Mouse (Mus musculus): ENCODE results near the gene Tbr1. TPM values are rescaled to one million over a fixed set of nuclear protein-coding genes. Genes with fewer than 3 reads are reported as not detected.

Gene Tbr1
- polyA plus RNA-seq (2012; rRNA removed), result 0.70 and 0.74 TPM in 2 replicates
- polyA plus RNA-seq (2014; fragmentation: Nextera tagmentation; extraction: Ambion mirVana), result 0.23 and 0.36 TPM in 2 replicates

GRCm38 (mm10) chr2:61802656-61803251 is at the start of gene Tbr1:
Gene Tbr1 (plus strand): TSS chr2:61802930.
- no peak within 1 kb of the TSS for H3K27ac ChIP-seq (replicated peaks; ENCODE audit: low read depth, low read length)
- DNase-seq (ENCODE audit: low spot score), result no peak
- no peak within 1 kb of the TSS for H3K4me3 ChIP-seq (replicated peaks; ENCODE audit: low read length)
- no peak within 1 kb of the TSS for H3K9ac ChIP-seq (ENCODE audit: low read depth, low read length, severe bottlenecking)
- no peaks in the 10 kb centered on the region for H3K9me3 ChIP-seq (ENCODE audit: control insufficient read depth, low read length)
- no peaks in the 10 kb centered on the region for H3K36me3 ChIP-seq (ENCODE audit: control insufficient read depth, insufficient read depth, low read length)
- H3K4me2 ChIP-seq (replicated peaks; ENCODE audit: low read depth, low read length, severe bottlenecking), result no peak within 1 kb of the TSS
- ATAC-seq (ENCODE audit: low FRiP score, low read depth), result peak; percentile 24; the same call in 1 of the 2 replicates
- WGBS, result 5% methylated on average over 11 of the region's 11 CpGs
- H3K27me3 ChIP-seq (ENCODE audit: control insufficient read depth, insufficient read depth, low read length), result peaks cover 50% of the 10 kb centered on the region
- H3K4me1 ChIP-seq (ENCODE audit: control insufficient read depth, insufficient read depth, low read length), result peaks cover 10% of the 10 kb centered on the region
- TF ChIP-seq POLR2A (IDR thresholded peaks at IDR 0.05; ENCODE audit: borderline replicate concordance, extremely low read depth, insufficient read depth, insufficient read length), result no peak

- ATAC-seq (ENCODE audit: low FRiP score, low read depth), result no peak
- no peak overlapping the region for H3K9ac ChIP-seq (ENCODE audit: low read depth, low read length, severe bottlenecking)
- no peaks in the 10 kb centered on the region for H3K4me1 ChIP-seq (ENCODE audit: control insufficient read depth, insufficient read depth, low read length)
- no peak for TF ChIP-seq POLR2A (IDR thresholded peaks at IDR 0.05; ENCODE audit: borderline replicate concordance, extremely low read depth, insufficient read depth, insufficient read length)
- H3K27ac ChIP-seq (replicated peaks; ENCODE audit: low read depth, low read length), result no peak overlapping the region
- H3K4me3 ChIP-seq (replicated peaks; ENCODE audit: low read length), result no peak overlapping the region
- no peaks in the 10 kb centered on the region for H3K27me3 ChIP-seq (ENCODE audit: control insufficient read depth, insufficient read depth, low read length)
- H3K9me3 ChIP-seq (ENCODE audit: control insufficient read depth, low read length), result no peaks in the 10 kb centered on the region
- DNase-seq (ENCODE audit: low spot score), result no peak
- no peaks in the 10 kb centered on the region for H3K36me3 ChIP-seq (ENCODE audit: control insufficient read depth, insufficient read depth, low read length)
- no peak overlapping the region for H3K4me2 ChIP-seq (replicated peaks; ENCODE audit: low read depth, low read length, severe bottlenecking)
Measured at GRCm38 (mm10) chr2:61754989-61755388, 47.7 kb upstream of the Tbr1 start.

- no peak for TF ChIP-seq POLR2A (IDR thresholded peaks at IDR 0.05; ENCODE audit: borderline replicate concordance, extremely low read depth, insufficient read depth, insufficient read length)
- no peaks in the 10 kb centered on the region for H3K4me1 ChIP-seq (ENCODE audit: control insufficient read depth, insufficient read depth, low read length)
- no peak overlapping the region for H3K4me2 ChIP-seq (replicated peaks; ENCODE audit: low read depth, low read length, severe bottlenecking)
- no peak overlapping the region for H3K9ac ChIP-seq (ENCODE audit: low read depth, low read length, severe bottlenecking)
- H3K4me3 ChIP-seq (replicated peaks; ENCODE audit: low read length), result no peak overlapping the region
- no peaks in the 10 kb centered on the region for H3K9me3 ChIP-seq (ENCODE audit: control insufficient read depth, low read length)
- no peak for ATAC-seq (ENCODE audit: low FRiP score, low read depth)
- no peak overlapping the region for H3K27ac ChIP-seq (replicated peaks; ENCODE audit: low read depth, low read length)
- no peak for DNase-seq (ENCODE audit: low spot score)
- H3K36me3 ChIP-seq (ENCODE audit: control insufficient read depth, insufficient read depth, low read length), result no peaks in the 10 kb centered on the region
- H3K27me3 ChIP-seq (ENCODE audit: control insufficient read depth, insufficient read depth, low read length), result no peaks in the 10 kb centered on the region
- 85% methylated on average over 5 of the region's 5 CpGs for WGBS
Measured at GRCm38 (mm10) chr2:61759234-61759855, 43.4 kb upstream of the Tbr1 start.

GRCm38 (mm10) chr2:61760044-61760443 is 42.7 kb upstream of the Tbr1 start:
- no peaks in the 10 kb centered on the region for H3K36me3 ChIP-seq (ENCODE audit: control insufficient read depth, insufficient read depth, low read length)
- ATAC-seq (ENCODE audit: low FRiP score, low read depth), result no peak
- H3K4me2 ChIP-seq (replicated peaks; ENCODE audit: low read depth, low read length, severe bottlenecking), result no peak overlapping the region
- H3K9me3 ChIP-seq (ENCODE audit: control insufficient read depth, low read length), result no peaks in the 10 kb centered on the region
- no peak overlapping the region for H3K4me3 ChIP-seq (replicated peaks; ENCODE audit: low read length)
- H3K9ac ChIP-seq (ENCODE audit: low read depth, low read length, severe bottlenecking), result no peak overlapping the region
- H3K27me3 ChIP-seq (ENCODE audit: control insufficient read depth, insufficient read depth, low read length), result no peaks in the 10 kb centered on the region
- no peak for TF ChIP-seq POLR2A (IDR thresholded peaks at IDR 0.05; ENCODE audit: borderline replicate concordance, extremely low read depth, insufficient read depth, insufficient read length)
- WGBS, result 85% methylated on average over 3 of the region's 3 CpGs
- no peaks in the 10 kb centered on the region for H3K4me1 ChIP-seq (ENCODE audit: control insufficient read depth, insufficient read depth, low read length)
- no peak overlapping the region for H3K27ac ChIP-seq (replicated peaks; ENCODE audit: low read depth, low read length)
- no peak for DNase-seq (ENCODE audit: low spot score)

- no peak overlapping the region for H3K4me2 ChIP-seq (replicated peaks; ENCODE audit: low read depth, low read length, severe bottlenecking)
- no peak for ATAC-seq (ENCODE audit: low FRiP score, low read depth)
- DNase-seq (ENCODE audit: low spot score), result no peak
- WGBS, result 47% methylated on average over 6 of the region's 6 CpGs
- no peak overlapping the region for H3K4me3 ChIP-seq (replicated peaks; ENCODE audit: low read length)
- no peaks in the 10 kb centered on the region for H3K9me3 ChIP-seq (ENCODE audit: control insufficient read depth, low read length)
- H3K4me1 ChIP-seq (ENCODE audit: control insufficient read depth, insufficient read depth, low read length), result no peaks in the 10 kb centered on the region
- no peak overlapping the region for H3K27ac ChIP-seq (replicated peaks; ENCODE audit: low read depth, low read length)
- H3K9ac ChIP-seq (ENCODE audit: low read depth, low read length, severe bottlenecking), result no peak overlapping the region
- TF ChIP-seq POLR2A (IDR thresholded peaks at IDR 0.05; ENCODE audit: borderline replicate concordance, extremely low read depth, insufficient read depth, insufficient read length), result no peak
- no peaks in the 10 kb centered on the region for H3K36me3 ChIP-seq (ENCODE audit: control insufficient read depth, insufficient read depth, low read length)
- no peaks in the 10 kb centered on the region for H3K27me3 ChIP-seq (ENCODE audit: control insufficient read depth, insufficient read depth, low read length)
Measured at GRCm38 (mm10) chr2:61764470-61765105, 38.1 kb upstream of the Tbr1 start.

All from limb, embryonic 14.5 days (tissue).